Mouse (Mus musculus): ENCODE measurements around the gene Fam71a. TPM values are rescaled to one million over a fixed set of nuclear protein-coding genes. Genes with fewer than 3 reads are reported as not detected.
"Not testable (repeated sequence)": the region's sequence is repeated elsewhere in the genome, so short reads cannot be mapped to it uniquely, and the experiment has no call there.

Gene Fam71a
- polyA plus RNA-seq, 1 experiment, result not detected

DNA sequence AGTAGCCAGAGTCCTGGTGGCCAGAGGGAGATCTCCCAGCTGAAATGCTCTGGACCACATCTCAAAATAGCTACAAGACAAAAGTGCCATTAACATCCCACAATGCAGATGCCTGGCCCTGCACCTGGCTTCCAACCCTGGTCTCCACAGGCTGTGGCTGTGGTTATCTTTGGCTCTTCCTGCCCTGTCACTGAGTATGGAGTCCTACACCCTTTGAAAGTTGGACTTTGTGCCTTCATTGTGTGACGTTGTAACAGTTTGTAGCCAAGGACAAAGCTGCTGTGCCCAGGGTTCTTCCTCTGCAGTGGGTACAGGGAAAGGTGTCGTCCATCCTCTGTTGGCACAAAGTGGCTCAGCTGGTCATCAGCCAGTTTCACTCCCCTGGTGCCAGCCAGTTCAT is 5.8 kb upstream of the Fam71a start:
- H3K4me1 ChIP-seq (ENCODE audit: control insufficient read depth, insufficient read depth, low read length), result no peaks in the 10 kb centered on the region
- TF ChIP-seq POLR2A (IDR thresholded peaks at IDR 0.05; ENCODE audit: borderline replicate concordance, extremely low read depth, low read depth, low read length), result no peak
- TF ChIP-seq CTCF (IDR thresholded peaks at IDR 0.05; ENCODE audit: insufficient read depth, low read length), result no peak
- no peak overlapping the region for H3K4me3 ChIP-seq (replicated peaks; ENCODE audit: extremely low read depth, low read depth, low read length)
- 67% methylated on average over 2 of the region's 2 CpGs for WGBS
- no peak for DNase-seq

- 59% methylated on average over 4 of the region's 4 CpGs for WGBS
These were observed 1.6 kb upstream of the Fam71a start for GRCm38 (mm10) chr1:191166189-191166588.

DNA sequence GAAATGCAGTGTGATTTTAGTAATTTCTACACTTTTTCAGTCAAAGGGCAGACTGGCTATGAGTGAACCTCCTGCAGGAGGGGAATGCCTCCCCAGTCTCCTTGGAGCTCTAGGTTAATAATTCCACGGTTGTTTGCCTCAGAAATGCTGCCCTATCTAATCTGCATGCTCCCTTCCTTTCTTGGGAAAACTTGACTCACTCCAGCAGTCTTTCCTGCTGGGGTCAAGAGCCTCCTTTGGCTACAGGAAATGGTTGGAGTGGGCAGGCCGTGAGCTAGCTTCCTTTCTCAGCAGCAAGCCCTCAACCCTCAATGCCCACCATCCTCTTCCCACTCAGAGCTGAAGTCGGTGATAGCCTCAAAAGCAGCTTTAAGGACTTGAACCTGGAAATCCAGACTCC is 10.3 kb downstream of the Fam71a start:
- Histone ChIP-seq H3K4me1 (ENCODE audit: control insufficient read depth, insufficient read depth, low read length) (no peaks in the 10 kb centered on the region), H3K4me3 (replicated peaks; ENCODE audit: extremely low read depth, low read depth, low read length) (no peak overlapping the region)
- no peak for DNase-seq
- no peak for TF ChIP-seq CTCF (IDR thresholded peaks at IDR 0.05; ENCODE audit: insufficient read depth, low read length)
- TF ChIP-seq POLR2A (IDR thresholded peaks at IDR 0.05; ENCODE audit: borderline replicate concordance, extremely low read depth, low read depth, low read length), result no peak
- WGBS, result 19% methylated on average over 3 of the region's 3 CpGs

More at GRCm38 (mm10) chr1:191166189-191166588, 1.6 kb upstream of the Fam71a start:
- TF ChIP-seq POLR2A (IDR thresholded peaks at IDR 0.05; ENCODE audit: borderline replicate concordance, extremely low read depth, low read depth, low read length), result no peak
- TF ChIP-seq CTCF (IDR thresholded peaks at IDR 0.05; ENCODE audit: insufficient read depth, low read length), result no peak
- no peak for DNase-seq
- no peaks in the 10 kb centered on the region for H3K4me1 ChIP-seq (ENCODE audit: control insufficient read depth, insufficient read depth, low read length)
- H3K4me3 ChIP-seq (replicated peaks; ENCODE audit: extremely low read depth, low read depth, low read length), result no peak overlapping the region

DNA sequence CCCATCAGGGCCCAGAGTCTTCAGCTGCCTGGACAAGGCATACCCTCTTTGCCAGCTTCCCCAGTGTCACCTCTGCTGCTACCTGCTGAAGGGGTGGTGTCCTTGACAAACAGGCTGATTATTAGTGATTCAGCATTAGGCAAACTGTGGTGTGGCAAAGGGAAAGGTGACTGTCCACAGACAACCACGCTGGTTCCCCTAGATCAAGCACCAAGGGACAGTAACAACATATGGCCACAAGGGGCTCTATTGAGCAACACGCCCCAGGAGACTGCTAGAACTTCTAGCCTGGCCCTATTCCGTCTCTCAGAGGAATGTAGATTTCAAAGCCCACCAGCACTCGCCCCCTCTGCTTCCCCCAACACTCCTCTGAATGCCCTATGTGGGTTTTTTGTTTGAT is 11.6 kb downstream of the Fam71a start:
- 21% methylated on average over 4 of the region's 4 CpGs for WGBS
- DNase-seq, result peak; percentile 53

GRCm38 (mm10) chr1:191150924-191151605 is 13.6 kb downstream of the Fam71a start:
- H3K4me3 ChIP-seq (replicated peaks; ENCODE audit: extremely low read depth, low read depth, low read length), result no peak overlapping the region
- 52% methylated on average over 8 of the region's 8 CpGs for WGBS
- TF ChIP-seq CTCF (IDR thresholded peaks at IDR 0.05; ENCODE audit: insufficient read depth, low read length) (no peak), POLR2A (IDR thresholded peaks at IDR 0.05; ENCODE audit: borderline replicate concordance, extremely low read depth, low read depth, low read length) (no peak)
- no peaks in the 10 kb centered on the region for H3K4me1 ChIP-seq (ENCODE audit: control insufficient read depth, insufficient read depth, low read length)
- no peak for DNase-seq

More for the DNA sequence above, 11.6 kb downstream of the Fam71a start:
- TF ChIP-seq CTCF (IDR thresholded peaks at IDR 0.05; ENCODE audit: insufficient read depth, low read length) (peak; percentile 88), POLR2A (IDR thresholded peaks at IDR 0.05; ENCODE audit: borderline replicate concordance, extremely low read depth, low read depth, low read length) (no peak)
- H3K4me1 ChIP-seq (ENCODE audit: control insufficient read depth, insufficient read depth, low read length), result no peaks in the 10 kb centered on the region
- no peak overlapping the region for H3K4me3 ChIP-seq (replicated peaks; ENCODE audit: extremely low read depth, low read depth, low read length)

GRCm38 (mm10) chr1:191149489-191149888 is 15.1 kb downstream of the Fam71a start:
- DNase-seq; H3K4me3 ChIP-seq (replicated peaks; ENCODE audit: extremely low read depth, low read depth, low read length); H3K4me1 ChIP-seq (ENCODE audit: control insufficient read depth, insufficient read depth, low read length): not testable (repeated sequence)
- WGBS, result 60% methylated on average over 5 of the region's 5 CpGs

DNA sequence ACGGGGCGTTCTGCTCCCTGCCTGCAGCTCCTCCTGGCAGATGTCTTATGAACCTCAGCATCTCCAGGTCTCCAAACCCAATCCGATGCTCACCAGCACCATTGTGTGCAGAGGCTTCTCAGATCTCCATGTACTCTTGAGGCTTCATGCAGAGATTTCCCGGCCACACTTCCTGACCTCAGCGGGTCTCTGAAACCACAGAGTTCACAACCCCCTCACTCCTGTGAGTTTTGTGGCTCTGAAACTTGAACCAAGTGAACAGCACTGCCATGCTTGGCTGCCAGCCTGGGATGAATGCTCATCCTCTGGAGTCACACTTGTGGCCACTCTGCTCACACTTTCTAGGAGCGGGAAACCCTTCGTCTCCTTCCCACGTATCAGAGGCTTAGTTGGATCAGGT is 23.6 kb downstream of the Fam71a start:
- DNase-seq, result no peak
- 67% methylated on average over 8 of the region's 8 CpGs for WGBS
- TF ChIP-seq CTCF (IDR thresholded peaks at IDR 0.05; ENCODE audit: insufficient read depth, low read length) (no peak), POLR2A (IDR thresholded peaks at IDR 0.05; ENCODE audit: borderline replicate concordance, extremely low read depth, low read depth, low read length) (no peak)
- no peak overlapping the region for H3K4me3 ChIP-seq (replicated peaks; ENCODE audit: extremely low read depth, low read depth, low read length)
- H3K4me1 ChIP-seq (ENCODE audit: control insufficient read depth, insufficient read depth, low read length), result no peaks in the 10 kb centered on the region

DNA sequence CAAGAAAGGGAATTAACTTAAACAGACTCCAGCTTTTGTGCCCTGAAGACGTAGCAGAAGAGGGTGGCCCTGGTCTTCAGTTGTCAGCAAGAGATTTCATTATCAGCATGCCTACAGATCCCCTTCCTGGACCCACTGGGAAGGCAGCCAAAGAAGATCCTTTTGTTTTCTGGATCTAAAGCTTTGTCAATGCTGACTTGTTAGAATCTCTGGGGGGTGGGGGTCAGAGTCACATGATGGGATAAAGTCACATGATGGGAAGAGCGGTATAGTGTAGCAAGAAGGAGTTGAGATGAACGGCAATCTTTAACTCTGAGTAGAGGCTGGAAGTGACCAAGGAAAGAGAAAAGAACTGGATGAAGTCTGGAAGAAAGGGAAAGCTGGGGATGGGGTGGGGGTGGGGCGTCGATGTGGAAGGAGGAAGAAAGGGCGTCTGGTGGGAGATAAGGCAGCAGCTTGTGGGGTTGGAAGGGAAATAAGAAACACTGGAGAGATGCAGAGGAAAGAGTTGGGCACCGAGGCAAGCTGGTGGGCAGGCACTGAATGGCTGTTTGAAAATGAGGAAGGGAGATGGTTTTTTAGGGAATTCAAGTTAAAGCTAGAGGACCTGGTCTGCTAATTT is 25.6 kb downstream of the Fam71a start:
- Histone ChIP-seq H3K4me3 (replicated peaks; ENCODE audit: extremely low read depth, low read depth, low read length) (no peak overlapping the region), H3K4me1 (ENCODE audit: control insufficient read depth, insufficient read depth, low read length) (no peaks in the 10 kb centered on the region)
- 48% methylated on average over 7 of the region's 7 CpGs for WGBS
- no peak for DNase-seq
- TF ChIP-seq POLR2A (IDR thresholded peaks at IDR 0.05; ENCODE audit: borderline replicate concordance, extremely low read depth, low read depth, low read length) (no peak), CTCF (IDR thresholded peaks at IDR 0.05; ENCODE audit: insufficient read depth, low read length) (no peak)

DNA sequence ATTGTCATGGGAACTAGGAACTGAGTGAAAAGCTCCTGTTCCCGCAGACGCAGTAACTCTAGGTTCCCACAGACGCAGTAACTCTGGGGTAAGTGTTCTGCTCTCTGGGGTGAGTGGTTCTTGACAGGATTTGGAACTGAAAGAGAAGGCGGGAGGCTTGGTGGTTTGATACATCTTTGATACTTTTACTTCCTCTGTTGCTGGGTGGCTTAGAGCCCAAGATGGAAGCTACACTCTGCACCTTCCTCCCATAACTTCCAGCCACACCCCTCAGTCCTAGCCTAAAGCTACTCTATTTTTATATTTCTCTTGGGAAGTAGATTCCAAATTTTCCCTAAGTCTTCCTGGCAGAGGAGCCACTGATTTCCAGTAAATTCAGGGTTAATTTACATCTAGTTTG is 26.2 kb downstream of the Fam71a start:
- TF ChIP-seq POLR2A (IDR thresholded peaks at IDR 0.05; ENCODE audit: borderline replicate concordance, extremely low read depth, low read depth, low read length) (no peak), CTCF (IDR thresholded peaks at IDR 0.05; ENCODE audit: insufficient read depth, low read length) (no peak)
- no peak overlapping the region for H3K4me3 ChIP-seq (replicated peaks; ENCODE audit: extremely low read depth, low read depth, low read length)
- no peak for DNase-seq
- WGBS, result 84% methylated on average over 4 of the region's 4 CpGs
- H3K4me1 ChIP-seq (ENCODE audit: control insufficient read depth, insufficient read depth, low read length), result no peaks in the 10 kb centered on the region

DNA sequence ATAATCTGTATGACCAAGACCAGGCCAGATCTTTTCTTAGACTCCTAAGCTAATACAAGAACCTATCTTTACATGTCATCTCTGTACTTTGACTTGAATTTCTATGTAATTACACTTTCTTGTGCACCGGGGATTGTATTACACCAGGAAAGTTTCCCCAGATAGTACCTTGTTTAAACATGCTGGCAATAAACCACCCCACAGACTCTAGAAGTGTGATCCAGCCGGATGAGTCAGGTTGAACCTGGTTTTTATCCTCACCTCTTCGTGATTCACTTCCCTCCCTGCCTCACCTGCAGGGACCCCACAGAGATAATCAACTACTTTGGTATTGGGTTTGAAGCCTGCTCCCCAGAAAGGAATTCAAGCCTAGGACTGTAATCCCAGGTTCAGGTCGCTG is 29.2 kb downstream of the Fam71a start:
- H3K4me1 ChIP-seq (ENCODE audit: control insufficient read depth, insufficient read depth, low read length), result no peaks in the 10 kb centered on the region; the same call in 1 of the 2 replicates
- 62% methylated on average over 4 of the region's 4 CpGs for WGBS
- DNase-seq, result no peak
- no peak overlapping the region for H3K4me3 ChIP-seq (replicated peaks; ENCODE audit: extremely low read depth, low read depth, low read length)
- TF ChIP-seq POLR2A (IDR thresholded peaks at IDR 0.05; ENCODE audit: borderline replicate concordance, extremely low read depth, low read depth, low read length) (no peak), CTCF (IDR thresholded peaks at IDR 0.05; ENCODE audit: insufficient read depth, low read length) (no peak)

Measured in lung, adult 2 months (tissue).